Mouse (Mus musculus) lung, adult 18-20 months (tissue): ENCODE measurements around the gene A030005K14Rik.
A peak's percentile ranks its signal among the peaks of the same experiment; 100 is the strongest.

Experiments used
- DNase-seq, 2 experiments: peaks; one replicate each; pipeline ENCODE4 v3.0.0; 2022; ENCODE audit warnings: mixed read lengths in 2 of 2

Gene A030005K14Rik

GRCm38 (mm10) chr1:83059278-83059677 is at the start of gene A030005K14Rik:
TSS of gene A030005K14Rik (minus strand) at chr1:83059378.
- DNase-seq = no peak

DNA sequence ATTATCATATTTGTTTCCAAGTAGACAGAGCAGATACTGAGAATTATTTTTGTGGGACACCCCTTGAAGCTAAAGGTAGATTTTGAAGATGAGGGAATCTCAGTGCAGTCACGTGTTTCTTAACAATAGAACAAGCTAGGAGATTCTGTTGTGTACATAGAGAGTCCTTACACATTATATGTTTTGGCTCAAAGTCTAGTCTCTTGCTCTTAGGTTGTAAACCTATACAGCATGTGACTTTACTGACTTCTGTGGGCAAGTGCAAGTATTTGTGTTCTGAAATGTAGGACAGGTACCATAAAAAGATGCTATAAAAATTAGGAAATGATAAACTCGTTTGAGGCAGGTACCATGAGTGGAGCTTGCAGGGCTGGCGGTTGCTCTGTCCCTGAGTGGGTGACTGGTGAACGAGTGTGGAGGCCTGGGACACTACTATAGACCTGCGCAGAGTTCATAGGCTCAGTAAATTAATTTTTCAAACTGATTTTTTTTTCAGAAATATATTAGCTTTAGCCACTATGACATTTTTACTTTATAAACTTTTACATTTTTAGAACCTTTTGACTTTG is 48.3 kb upstream of the A030005K14Rik start:
- no peak for DNase-seq

- no peak for DNase-seq
Observed at GRCm38 (mm10) chr1:83105464-83105863, 46.3 kb upstream of the A030005K14Rik start.

DNA sequence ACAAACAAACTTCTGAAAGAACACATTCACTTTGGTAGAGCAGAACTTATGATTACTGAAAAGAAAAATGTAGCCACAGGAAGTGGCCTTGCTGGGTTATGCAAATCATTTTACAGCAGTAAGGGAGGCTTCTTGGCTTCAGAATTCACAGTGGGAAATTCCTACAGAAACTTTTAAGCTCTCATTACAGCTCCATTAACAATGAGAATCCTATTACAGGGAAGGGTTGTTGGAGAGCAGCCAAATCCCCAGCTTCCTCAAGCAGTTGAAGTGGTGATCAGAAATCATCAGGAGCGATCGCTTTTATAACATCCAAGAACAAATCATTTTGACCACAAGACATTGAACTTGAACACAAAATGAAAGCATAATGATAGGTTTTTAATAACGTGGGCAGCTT is 42.7 kb upstream of the A030005K14Rik start:
- DNase-seq = peak in 1 of 2 experiments; percentile 12

DNA sequence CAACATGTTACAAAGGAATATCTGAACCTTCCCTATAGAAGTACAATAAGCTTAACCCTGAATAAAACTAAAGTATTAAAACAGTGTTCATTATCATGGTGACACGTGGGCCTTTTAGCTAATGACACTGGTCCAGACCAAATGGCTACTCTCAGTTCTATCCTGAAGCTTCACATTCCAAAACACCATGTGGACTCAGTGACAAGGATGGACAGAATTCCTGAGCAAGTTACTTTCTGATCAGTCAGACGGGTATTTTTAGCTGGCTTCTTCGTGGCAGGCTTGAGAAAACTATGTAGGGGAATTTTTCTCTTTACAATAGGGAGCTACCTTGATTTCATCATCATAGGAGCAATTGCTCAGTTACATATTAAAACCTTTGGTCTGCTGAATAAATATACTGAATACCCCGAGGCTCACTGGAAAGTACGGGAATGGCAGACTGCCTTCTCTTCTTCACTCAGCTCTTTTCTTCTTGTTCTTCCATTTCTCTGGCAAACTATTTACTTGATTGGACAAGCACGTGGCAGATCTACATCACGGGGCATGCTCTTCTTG is 40.5 kb upstream of the A030005K14Rik start:
- DNase-seq = peak in 1 of 2 experiments; percentile 5

DNA sequence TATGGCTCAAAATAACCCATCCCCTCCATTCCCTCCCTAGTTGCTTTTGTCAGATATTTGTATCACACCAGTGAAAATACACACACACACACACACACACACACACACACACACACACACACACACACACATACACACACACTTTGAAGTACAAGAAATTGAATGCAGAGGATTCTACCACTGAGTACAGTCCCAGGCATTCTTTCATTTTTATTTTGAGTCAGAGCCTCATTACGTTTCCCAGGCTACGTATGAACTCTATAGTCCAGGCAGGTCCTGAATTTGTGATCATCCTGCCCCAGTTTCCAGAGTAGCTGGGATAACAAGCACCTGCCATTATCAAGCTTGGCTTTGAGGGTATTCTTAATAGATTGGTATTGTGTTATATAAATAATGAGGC is 40.0 kb upstream of the A030005K14Rik start:
- DNase-seq = no peak

DNA sequence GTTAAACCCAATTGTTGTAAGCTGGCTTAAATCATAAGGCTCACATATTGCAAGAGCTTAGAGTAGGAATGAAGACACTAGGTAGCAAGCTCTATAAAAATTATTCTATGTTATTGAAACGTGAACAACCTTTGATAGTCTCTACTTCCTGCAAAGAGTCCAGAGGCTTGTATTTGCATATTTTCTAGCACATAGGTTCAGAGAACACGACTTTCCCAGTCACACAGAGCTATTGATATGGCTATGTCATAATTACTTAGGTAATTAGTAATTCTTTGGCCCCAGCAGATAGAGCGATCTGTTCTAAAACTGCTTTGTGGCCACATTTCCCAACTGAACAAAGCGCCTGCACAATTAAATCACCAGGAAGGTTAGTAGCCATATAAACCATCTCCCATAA is 37.8 kb upstream of the A030005K14Rik start:
- no peak for DNase-seq

GRCm38 (mm10) chr1:83091268-83091667 is 32.1 kb upstream of the A030005K14Rik start:
- no peak for DNase-seq

- no peak for DNase-seq
Observed at GRCm38 (mm10) chr1:83084790-83085189, 25.6 kb upstream of the A030005K14Rik start.

- DNase-seq = no peak
Observed at GRCm38 (mm10) chr1:83077016-83077415, 17.8 kb upstream of the A030005K14Rik start.

DNA sequence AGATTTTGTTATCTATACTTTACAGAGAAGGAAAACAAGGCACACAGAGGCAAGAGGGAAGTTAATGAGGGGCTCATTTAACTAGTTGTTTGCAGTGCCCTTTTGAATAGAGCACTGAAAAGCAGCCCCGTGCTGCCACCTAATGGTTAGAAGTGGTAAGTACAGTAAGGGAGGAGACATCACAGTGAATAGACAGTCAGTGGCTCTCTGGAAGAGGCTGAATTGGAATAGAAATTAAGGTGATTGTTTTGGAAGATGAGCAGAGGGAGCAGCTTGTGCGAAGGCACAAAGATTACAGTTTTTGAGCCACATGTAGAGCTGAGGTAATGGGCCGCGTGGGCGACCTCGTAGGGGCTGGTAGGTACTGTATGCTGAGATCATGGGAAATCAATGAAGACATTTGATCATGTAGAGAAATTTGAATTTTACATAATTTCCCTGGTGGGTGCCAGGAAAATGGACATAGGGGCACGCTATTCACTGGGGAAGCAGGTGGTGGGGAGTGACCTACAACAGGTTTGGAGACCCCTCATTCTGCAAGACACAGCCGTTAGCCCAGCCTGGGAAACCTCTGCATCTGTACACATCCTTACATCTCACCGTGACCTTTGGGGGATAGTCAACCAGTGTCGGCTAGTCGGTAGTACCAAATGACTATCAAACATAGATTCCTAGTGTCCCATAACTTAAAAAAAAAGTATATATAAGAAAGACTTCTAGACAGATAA is 17.2 kb upstream of the A030005K14Rik start:
- no peak for DNase-seq

- no peak for DNase-seq
Observed at GRCm38 (mm10) chr1:83075526-83076189, 16.5 kb upstream of the A030005K14Rik start.

- no peak for DNase-seq
Observed at GRCm38 (mm10) chr1:83067205-83067604, 8.0 kb upstream of the A030005K14Rik start.

DNA sequence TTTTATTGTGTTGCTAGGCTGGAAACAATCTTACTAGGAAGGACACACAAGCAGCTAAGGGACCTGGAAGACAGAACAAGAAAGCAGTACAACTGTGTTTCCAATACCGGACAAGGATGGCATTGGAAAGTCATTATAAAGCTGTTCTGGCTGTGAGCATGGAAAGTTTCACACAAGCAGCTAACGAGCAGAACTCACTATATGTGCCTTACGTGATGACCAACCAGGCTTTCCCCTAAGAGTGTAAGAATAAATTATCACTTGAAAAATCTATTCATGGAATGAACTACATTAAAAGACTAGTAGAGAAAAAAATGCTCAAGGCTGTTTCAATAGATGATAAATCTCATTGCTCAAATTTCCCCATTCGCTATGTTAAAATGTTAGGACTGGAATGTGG is 7.4 kb upstream of the A030005K14Rik start:
- DNase-seq = no peak

GRCm38 (mm10) chr1:83064851-83065250 is 5.7 kb upstream of the A030005K14Rik start:
- no peak for DNase-seq

DNA sequence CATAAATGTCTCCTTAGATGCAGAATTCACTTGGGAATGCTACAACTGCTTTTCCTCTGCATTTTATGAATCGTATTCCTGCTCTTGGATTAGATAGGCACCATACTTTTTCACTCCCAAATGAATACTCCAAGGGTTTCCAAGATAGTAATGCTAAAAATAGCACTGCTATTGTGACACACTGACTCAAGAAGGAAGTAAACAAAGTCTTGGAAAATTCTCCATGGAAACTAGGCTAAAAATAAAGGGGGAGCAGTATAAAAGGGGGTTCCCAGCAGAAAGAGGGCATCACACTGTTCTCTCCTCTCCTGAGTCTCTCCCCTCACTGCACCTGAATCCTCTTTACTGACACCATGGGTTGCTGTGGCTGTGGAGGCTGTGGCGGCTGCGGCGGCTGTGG is 1.5 kb upstream of the A030005K14Rik start, which contains the start of gene Krtap28-13:
Krtap28-13 (plus strand) TSS at position 288 of the 400 bp plus-strand sequence.
- DNase-seq = no peak

GRCm38 (mm10) chr1:83058481-83058880 is 697 bp downstream of the A030005K14Rik start:
- no peak for DNase-seq

- DNase-seq = peak; percentile 59 to 68
Observed at GRCm38 (mm10) chr1:83044882-83045427, 14.2 kb downstream of the A030005K14Rik start, which contains the start of gene Gm47969. TSS of gene Gm47969 (plus strand) at chr1:83044932.

DNA sequence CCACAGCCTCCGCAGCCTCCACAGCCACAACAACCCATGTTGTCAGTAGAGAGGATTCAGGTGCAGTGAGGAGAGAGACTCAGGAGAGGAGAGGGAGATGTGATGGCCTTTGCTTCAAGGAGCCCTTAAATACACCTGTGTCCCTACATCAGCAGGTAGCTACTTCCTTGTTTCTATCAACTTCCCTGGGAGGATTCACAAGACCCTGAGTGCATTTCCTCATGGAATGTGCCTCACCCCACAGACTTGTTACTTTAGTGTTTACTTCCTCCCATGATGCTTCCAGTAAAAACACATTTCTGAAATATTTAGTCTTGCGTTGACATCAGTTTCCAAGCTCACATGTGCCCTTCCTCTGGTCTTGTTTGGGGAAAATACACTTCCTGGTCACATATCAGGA is 16.8 kb downstream of the A030005K14Rik start, which contains the start of gene Krtap28-10:
Krtap28-10 (minus strand) TSS at position 101 of the 400 bp plus-strand sequence.
- DNase-seq = no peak

GRCm38 (mm10) chr1:83039080-83039479 is 20.1 kb downstream of the A030005K14Rik start:
- DNase-seq = peak; percentile 29 to 52

GRCm38 (mm10) chr1:83038109-83038672 is 21.0 kb downstream of the A030005K14Rik start, which contains the start of gene Slc19a3:
TSS of gene Slc19a3 (minus strand) at chr1:83038448.
- DNase-seq = peak; percentile 25 to 40

DNA sequence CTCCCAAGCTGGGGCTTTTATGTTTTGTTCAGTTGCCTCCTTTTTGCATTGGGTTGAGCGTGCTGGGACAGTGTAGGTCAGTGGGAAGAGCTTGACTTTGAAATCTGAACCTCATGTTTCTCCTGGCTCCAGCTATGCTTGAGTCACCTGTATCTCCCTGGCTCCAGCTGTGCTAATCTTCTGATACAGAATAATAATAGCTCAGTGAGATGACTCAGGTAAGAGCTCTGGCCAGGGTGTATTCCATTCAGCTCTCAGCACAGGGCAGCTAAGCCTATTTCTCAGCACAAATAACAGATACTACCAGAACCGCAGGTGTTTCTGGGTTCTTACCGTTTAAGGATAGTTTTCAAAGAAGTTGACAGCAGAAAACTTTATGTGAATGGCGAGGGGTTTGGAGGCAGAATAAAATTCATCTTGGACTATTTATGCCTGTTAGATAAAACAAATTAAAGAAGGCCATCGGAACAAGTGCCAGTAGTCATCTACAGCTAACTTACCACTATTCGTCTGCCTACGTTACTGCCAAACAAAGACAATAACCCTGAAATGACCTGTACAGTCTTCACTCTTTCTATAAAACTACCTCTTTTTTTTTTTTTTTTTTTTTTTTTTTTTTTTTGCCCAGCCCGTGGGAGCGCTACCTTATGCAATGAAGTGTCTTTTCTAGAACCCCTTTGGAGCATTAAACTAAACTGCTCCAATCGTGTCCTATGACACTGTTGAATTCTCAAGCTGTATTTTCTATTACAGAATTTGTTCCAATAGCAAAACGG is 22.1 kb downstream of the A030005K14Rik start:
- no peak for DNase-seq
